Mouse (Mus musculus) MEL (cell line): Measurements from ENCODE around the gene Rcsd1.

Experiments
- CHD1 ChIP-seq: IDR thresholded peaks from 2 replicates; pipeline ENCODE4 v1.6.1; 2012; ENCODE audit warnings: low read depth, mild to moderate bottlenecking, inconsistent platforms, low read length, improper control_type of control experiment
- CTCF ChIP-seq, 3 experiments: IDR thresholded peaks in 2 of 3; conservative IDR thresholded peaks in 1 of 3; 2 replicates each; pipeline ENCODE4 v1.5.1; 2011 to 2012; ENCODE audit warnings: low read length in 3 of 3, low read depth in 2 of 3, mild to moderate bottlenecking in 2 of 3, improper control_type of control experiment in 1 of 3, inconsistent platforms in 1 of 3, mixed read lengths in 1 of 3, moderate library complexity in 1 of 3; ENCODE audit not compliant: control insufficient read depth in 1 of 3, insufficient read depth in 1 of 3, poor library complexity in 1 of 3, severe bottlenecking in 1 of 3
- EP300 ChIP-seq, 2 experiments: IDR thresholded peaks; 2 replicates each; pipeline ENCODE4 v1.6.1; 2011; ENCODE audit warnings: improper control_type of control experiment in 2 of 2, low read length in 2 of 2, low read depth in 1 of 2, mild to moderate bottlenecking in 1 of 2
- GATA1 ChIP-seq: IDR thresholded peaks from 2 replicates; pipeline ENCODE4 v1.6.1; 2011; ENCODE audit warnings: low read depth, low read length, improper control_type of control experiment
- JUND ChIP-seq: IDR thresholded peaks from 2 replicates; pipeline ENCODE4 v1.6.1; 2011; ENCODE audit warnings: low read depth, mild to moderate bottlenecking, improper control_type of control experiment, low read length
- MAX ChIP-seq: IDR thresholded peaks from 2 replicates; pipeline ENCODE4 v1.6.1; 2011; ENCODE audit warnings: low read length, improper control_type of control experiment
- POLR2A ChIP-seq, 2 experiments: IDR thresholded peaks; 2 replicates each; pipeline ENCODE4 v1.6.1; 2011 to 2012; ENCODE audit warnings: low read length in 2 of 2, mild to moderate bottlenecking in 2 of 2, control low read depth in 1 of 2, improper control_type of control experiment in 1 of 2, low read depth in 1 of 2, moderate library complexity in 1 of 2; ENCODE audit not compliant: control insufficient read depth in 1 of 2, insufficient read depth in 1 of 2, poor library complexity in 1 of 2

DNA sequence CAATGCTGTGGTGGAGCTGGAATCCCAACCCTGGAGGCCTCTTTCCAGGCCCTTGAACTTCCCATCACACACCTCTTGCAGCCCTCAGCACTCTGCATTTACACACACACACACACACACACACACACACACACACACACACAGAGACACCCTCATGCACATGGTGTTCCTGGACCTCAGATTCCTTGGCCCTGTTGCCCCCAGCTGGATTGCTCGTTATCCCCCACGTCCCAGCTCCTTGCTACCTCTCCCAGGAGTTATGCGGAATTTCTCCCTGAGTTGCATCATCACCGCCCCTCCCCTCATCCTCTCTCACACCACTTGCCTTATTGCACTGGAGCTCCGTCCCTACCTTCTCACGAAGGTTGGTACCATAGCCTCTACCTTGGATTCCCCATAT is 23.2 kb downstream of the Rcsd1 start:
- no peak for TF ChIP-seq CHD1
- TF ChIP-seq CTCF (IDR thresholded peaks at IDR 0.05 in 2 of 3, conservative IDR thresholded peaks at IDR 0.05 in 1 of 3; ENCODE audit: control insufficient read depth in 1 of 3, insufficient read depth in 1 of 3, low read depth in 2 of 3, low read length in 3 of 3, poor library complexity in 1 of 3, severe bottlenecking in 1 of 3), result no peak
- no peak for TF ChIP-seq POLR2A (IDR thresholded peaks at IDR 0.05; ENCODE audit: control insufficient read depth in 1 of 2, insufficient read depth in 1 of 2, low read depth in 1 of 2, low read length in 2 of 2, poor library complexity in 1 of 2)
- no peak for TF ChIP-seq MAX
- TF ChIP-seq GATA1, result no peak
- TF ChIP-seq JUND, result no peak
- no peak for TF ChIP-seq EP300 (IDR thresholded peaks at IDR 0.05; ENCODE audit: low read depth in 1 of 2, low read length in 2 of 2)
